Mouse (Mus musculus) neural tube, embryonic 15.5 days (tissue): Measurements from ENCODE around the gene Pgm3. TPM values are rescaled to one million over a fixed set of nuclear protein-coding genes. Genes with fewer than 3 reads are reported as not detected.

Source experiments
- ATAC-seq: fragments of 200-750 bp; cut with Nextera tagmentation; 2 replicates; pipeline ENCODE4 v1.8.0; 2017; ENCODE audit warnings: mild to moderate bottlenecking, moderate TSS enrichment, moderate library complexity; ENCODE audit not compliant: low FRiP score
- H3K27ac ChIP-seq: fragments of 300-500 bp; sonication (generic); replicated peaks from 2 replicates; pipeline ENCODE4 v1.5.1; 2015; ENCODE audit warnings: mild to moderate bottlenecking, inconsistent platforms
- H3K27me3 ChIP-seq: fragments of 300-500 bp; sonication (generic); replicated peaks from 2 replicates; pipeline ENCODE4 v1.6.1; 2015; ENCODE audit warnings: inconsistent platforms
- H3K36me3 ChIP-seq: fragments of 300-500 bp; sonication (generic); 2 replicates; pipeline ENCODE4 v1.6.1; 2015; ENCODE audit warnings: inconsistent platforms
- H3K4me1 ChIP-seq: fragments of 300-500 bp; sonication (generic); 2 replicates; pipeline ENCODE4 v1.6.1; 2015; ENCODE audit warnings: inconsistent platforms
- H3K4me2 ChIP-seq: fragments of 300-500 bp; sonication (generic); 2 replicates; pipeline ENCODE4 v1.6.1; 2015; ENCODE audit warnings: inconsistent platforms, mild to moderate bottlenecking, moderate library complexity
- H3K4me3 ChIP-seq: fragments of 300-500 bp; sonication (generic); replicated peaks from 2 replicates; pipeline ENCODE4 v1.5.1; 2015; ENCODE audit warnings: mild to moderate bottlenecking, inconsistent platforms
- H3K9ac ChIP-seq: fragments of 300-500 bp; sonication (generic); replicated peaks from 2 replicates; pipeline ENCODE4 v1.6.1; 2015; ENCODE audit warnings: mild to moderate bottlenecking, inconsistent platforms
- H3K9me3 ChIP-seq: fragments of 300-500 bp; sonication (generic); replicated peaks from 2 replicates; pipeline ENCODE4 v1.6.1; 2016; ENCODE audit warnings: inconsistent platforms
- WGBS: fragments of 180-500 bp; shearing (Covaris S2); methylation state at CpG from one replicate; pipeline ENCODE4 v1.1.7; 2015; ENCODE audit warnings: mixed read lengths; 5-methylcytosine and 5-hydroxymethylcytosine counted together
- polyA plus RNA-seq: library from polyadenylated mRNA; unstranded; fragments of >200 nt; fragmentation: Nextera tagmentation; extraction: Ambion mirVana; gene quantifications from 2 replicates; pipeline ENCODE4 v1.2.1, GENCODE M21; 2015

Pgm3 gene
- polyA plus RNA-seq, 1 experiment from 2014 or later, result 32.2 TPM

DNA sequence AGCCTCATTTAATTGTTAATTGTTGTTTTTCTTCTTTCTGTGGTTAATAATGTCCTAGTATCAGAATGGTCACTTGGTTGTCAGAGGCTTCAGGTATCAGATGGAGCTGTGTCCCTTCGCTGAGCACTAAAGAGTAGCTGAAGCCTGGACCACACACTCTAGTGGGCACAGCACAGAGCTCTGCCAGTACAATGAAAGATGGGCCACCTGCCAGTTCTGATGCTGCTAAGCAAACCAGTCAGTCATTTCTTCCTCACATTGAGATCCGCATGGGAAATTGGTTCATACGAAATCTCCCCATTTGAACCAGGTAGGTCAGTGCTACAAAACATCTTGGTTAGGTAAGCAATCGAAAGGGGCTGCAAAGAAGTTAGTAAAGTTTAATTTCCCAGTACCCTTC is 17.0 kb downstream of the Pgm3 start:
- Histone ChIP-seq H3K9me3 (no peaks in the 10 kb centered on the region), H3K4me1 (no peaks in the 10 kb centered on the region), H3K36me3 (peaks cover 76% of the 10 kb centered on the region), H3K27me3 (no peaks in the 10 kb centered on the region), H3K9ac (no peak overlapping the region), H3K4me2 (no peak overlapping the region), H3K4me3 (no peak overlapping the region), H3K27ac (no peak overlapping the region)
- no peak for ATAC-seq
- WGBS, result 93% methylated on average over 4 of the region's 4 CpGs

DNA sequence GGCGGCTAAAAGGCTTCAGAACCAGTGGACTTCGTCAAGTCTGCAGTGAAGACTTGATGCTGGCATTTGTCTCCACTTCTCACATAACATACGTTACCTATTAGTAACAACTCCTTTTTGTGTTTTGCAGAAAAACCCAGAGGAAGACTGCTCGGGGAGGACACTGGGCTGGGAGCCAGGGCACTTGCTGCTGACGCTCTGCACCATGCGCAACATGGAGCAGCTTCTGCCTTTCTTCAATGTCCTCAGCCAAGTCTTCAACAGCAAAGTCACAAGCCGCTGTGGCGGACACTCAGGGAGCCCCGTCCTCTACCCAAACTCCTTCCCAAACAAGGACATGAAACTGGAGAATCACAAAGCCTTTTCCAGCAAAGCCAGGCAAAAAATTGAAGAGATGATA is 17.8 kb downstream of the Pgm3 start:
- H3K9ac ChIP-seq, result no peak overlapping the region
- H3K27ac ChIP-seq, result no peak overlapping the region
- WGBS, result 88% methylated on average over 9 of the region's 9 CpGs
- H3K9me3 ChIP-seq, result no peaks in the 10 kb centered on the region
- H3K4me3 ChIP-seq, result no peak overlapping the region
- H3K4me2 ChIP-seq, result no peak overlapping the region
- H3K36me3 ChIP-seq, result peaks cover 74% of the 10 kb centered on the region
- no peaks in the 10 kb centered on the region for H3K4me1 ChIP-seq
- no peak for ATAC-seq
- H3K27me3 ChIP-seq, result no peaks in the 10 kb centered on the region

DNA sequence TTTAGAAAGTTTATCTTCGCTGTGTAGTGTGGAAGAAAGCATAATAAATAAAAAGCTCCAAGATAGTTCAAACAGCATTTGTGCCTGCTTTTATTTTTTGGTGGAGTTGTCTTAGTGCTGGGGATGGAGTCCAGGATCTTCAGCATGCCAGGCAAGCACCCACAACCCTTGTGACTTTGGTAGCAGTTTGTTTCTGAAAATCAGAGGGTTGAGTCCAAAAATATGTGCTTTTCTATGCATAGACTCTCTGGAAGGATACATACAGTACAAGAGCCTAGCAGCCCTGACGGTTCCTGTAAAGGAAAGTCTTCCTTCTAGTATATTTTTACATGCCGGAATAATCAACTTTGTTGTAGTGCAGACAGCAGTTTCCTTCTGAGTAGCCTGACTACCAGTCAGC is 20.9 kb downstream of the Pgm3 start:
- H3K27ac ChIP-seq, result no peak overlapping the region
- no peaks in the 10 kb centered on the region for H3K27me3 ChIP-seq
- H3K4me3 ChIP-seq, result no peak overlapping the region
- no peak overlapping the region for H3K4me2 ChIP-seq
- H3K36me3 ChIP-seq, result peaks cover 71% of the 10 kb centered on the region
- ATAC-seq, result no peak
- H3K4me1 ChIP-seq, result no peaks in the 10 kb centered on the region
- H3K9ac ChIP-seq, result no peak overlapping the region
- H3K9me3 ChIP-seq, result no peaks in the 10 kb centered on the region
- WGBS, result 94% methylated on average over 3 of the region's 3 CpGs

DNA sequence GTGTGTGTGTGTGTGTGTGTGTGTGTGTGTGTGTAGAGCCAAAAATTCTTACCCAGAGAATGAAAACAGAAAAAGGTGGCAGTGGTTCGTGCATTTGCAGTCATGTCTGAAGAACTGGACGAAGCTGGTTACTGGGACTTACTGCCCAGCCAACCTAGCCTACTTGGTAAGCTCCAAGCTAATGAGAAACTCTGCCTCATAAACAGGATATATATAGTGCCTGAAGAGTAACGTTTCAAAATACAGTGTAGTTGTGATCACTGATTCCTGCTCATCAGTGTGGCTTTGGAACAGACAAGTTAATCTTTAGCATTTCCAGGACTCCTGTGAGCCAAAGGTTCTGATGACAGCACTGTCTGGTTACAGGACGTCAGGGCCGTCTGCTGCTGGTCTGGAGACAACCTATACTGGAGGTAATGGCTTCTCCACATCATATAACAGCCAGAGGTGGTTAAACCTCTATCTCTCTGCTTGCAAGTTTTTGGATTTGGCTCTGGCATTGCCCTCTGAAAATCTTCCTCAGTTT is 21.9 kb downstream of the Pgm3 start:
- no peak overlapping the region for H3K9ac ChIP-seq
- H3K27ac ChIP-seq, result no peak overlapping the region
- ATAC-seq, result no peak
- no peaks in the 10 kb centered on the region for H3K9me3 ChIP-seq
- no peak overlapping the region for H3K4me2 ChIP-seq
- no peaks in the 10 kb centered on the region for H3K4me1 ChIP-seq
- H3K27me3 ChIP-seq, result no peaks in the 10 kb centered on the region
- no peak overlapping the region for H3K4me3 ChIP-seq
- 92% methylated on average over 5 of the region's 5 CpGs for whole genome bisulfite sequencing
- H3K36me3 ChIP-seq, result peaks cover 74% of the 10 kb centered on the region

DNA sequence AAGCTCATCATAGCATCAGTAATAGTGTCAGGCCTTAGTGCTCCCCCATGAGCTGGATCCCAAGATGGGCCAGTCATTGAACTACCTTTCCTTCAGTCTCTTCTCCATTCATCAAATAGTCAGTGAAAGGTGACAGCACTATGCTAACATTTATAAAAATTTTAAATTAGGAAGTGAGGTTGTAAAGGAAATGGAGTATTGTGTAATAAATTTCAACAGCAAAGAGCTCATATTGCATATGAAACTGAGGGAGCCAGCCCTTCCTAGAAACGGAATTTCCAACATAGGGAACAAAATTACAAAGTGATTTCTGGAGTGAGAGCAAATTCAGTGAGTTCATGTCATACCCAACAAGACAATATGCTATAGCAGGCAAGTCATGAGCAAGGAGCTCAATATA is 27.1 kb downstream of the Pgm3 start:
- WGBS, result 80% methylated on average over 1 of the region's 1 CpGs
- ATAC-seq, result no peak
- peaks cover 65% of the 10 kb centered on the region for H3K36me3 ChIP-seq
- no peak overlapping the region for H3K9ac ChIP-seq
- no peak overlapping the region for H3K4me3 ChIP-seq
- H3K4me2 ChIP-seq, result no peak overlapping the region
- H3K9me3 ChIP-seq, result no peaks in the 10 kb centered on the region
- no peaks in the 10 kb centered on the region for H3K4me1 ChIP-seq
- H3K27ac ChIP-seq, result no peak overlapping the region
- H3K27me3 ChIP-seq, result no peaks in the 10 kb centered on the region

DNA sequence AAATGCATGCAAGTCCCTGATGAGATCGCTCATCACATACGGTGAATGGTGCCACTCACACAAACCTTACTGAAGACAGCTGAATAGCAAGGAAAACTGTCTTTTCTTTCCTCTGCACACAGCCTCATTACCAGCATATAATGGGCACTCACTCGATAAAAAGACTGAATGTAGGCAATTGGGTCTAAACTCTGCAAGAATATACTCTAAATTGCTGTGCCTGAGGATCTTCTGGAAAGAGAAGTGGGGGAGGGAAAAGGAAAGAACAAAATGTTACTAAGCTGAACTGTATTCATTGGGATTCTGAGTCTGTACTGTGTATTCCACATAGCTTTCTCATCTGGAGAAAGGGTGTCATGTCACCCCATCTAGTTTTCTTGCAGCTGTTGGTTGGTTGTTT is 28.2 kb downstream of the Pgm3 start:
- WGBS, result 90% methylated on average over 3 of the region's 3 CpGs
- no peak overlapping the region for H3K4me2 ChIP-seq
- H3K36me3 ChIP-seq, result peaks cover 56% of the 10 kb centered on the region
- H3K9me3 ChIP-seq, result no peaks in the 10 kb centered on the region
- H3K9ac ChIP-seq, result no peak overlapping the region
- H3K27ac ChIP-seq, result no peak overlapping the region
- no peak for ATAC-seq
- H3K4me3 ChIP-seq, result no peak overlapping the region
- H3K4me1 ChIP-seq, result no peaks in the 10 kb centered on the region
- H3K27me3 ChIP-seq, result no peaks in the 10 kb centered on the region

DNA sequence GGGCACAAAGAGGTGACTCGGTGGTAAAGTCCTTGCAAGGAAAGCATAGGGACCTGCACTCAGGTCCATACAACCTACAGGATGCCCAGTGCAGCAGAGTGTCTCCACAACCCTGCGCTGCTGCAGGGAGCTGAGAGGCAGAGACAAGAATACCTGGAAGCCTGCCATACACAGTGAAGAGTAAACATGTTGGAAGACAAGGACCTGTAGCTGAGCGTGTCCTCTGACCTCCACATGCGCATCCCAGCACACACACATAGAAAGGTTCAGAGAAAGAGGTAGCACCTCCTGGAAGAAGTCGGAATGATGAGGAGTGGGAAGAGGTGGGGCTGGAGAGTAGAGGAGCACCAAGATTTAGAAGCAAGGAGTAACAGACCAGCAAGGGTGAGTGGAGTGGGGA is 37.6 kb downstream of the Pgm3 start:
- no peaks in the 10 kb centered on the region for H3K9me3 ChIP-seq
- no peak overlapping the region for H3K27ac ChIP-seq
- H3K36me3 ChIP-seq, result peaks cover 40% of the 10 kb centered on the region
- H3K9ac ChIP-seq, result no peak overlapping the region
- H3K4me3 ChIP-seq, result no peak overlapping the region
- ATAC-seq, result no peak
- WGBS, result 95% methylated on average over 5 of the region's 5 CpGs
- H3K27me3 ChIP-seq, result no peaks in the 10 kb centered on the region
- no peaks in the 10 kb centered on the region for H3K4me1 ChIP-seq
- no peak overlapping the region for H3K4me2 ChIP-seq

DNA sequence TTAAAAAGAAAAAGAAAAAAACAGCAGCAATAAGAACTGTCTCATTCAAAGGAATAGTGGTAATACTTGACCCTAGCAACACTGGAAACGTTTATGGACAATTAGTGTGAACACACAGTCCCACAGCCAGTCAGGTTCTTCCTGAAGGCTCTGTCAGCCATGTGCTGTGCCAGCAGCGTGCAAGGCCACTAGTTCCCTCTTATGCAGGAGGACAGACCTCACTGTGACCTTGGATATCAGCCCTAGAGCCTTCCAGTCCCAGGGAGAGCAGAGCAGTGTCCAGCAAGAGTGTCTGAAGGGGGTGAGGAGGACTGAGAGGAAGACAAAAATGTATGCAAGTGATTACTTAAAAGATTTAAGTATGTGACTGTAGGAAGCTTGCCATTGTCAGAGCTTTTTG is 46.0 kb downstream of the Pgm3 start:
- WGBS, result 57% methylated on average over 2 of the region's 2 CpGs
- no peak overlapping the region for H3K27ac ChIP-seq
- H3K4me2 ChIP-seq, result no peak overlapping the region
- H3K4me1 ChIP-seq, result no peaks in the 10 kb centered on the region
- no peak overlapping the region for H3K9ac ChIP-seq
- peaks cover 49% of the 10 kb centered on the region for H3K36me3 ChIP-seq
- no peaks in the 10 kb centered on the region for H3K27me3 ChIP-seq
- no peak for ATAC-seq
- H3K4me3 ChIP-seq, result no peak overlapping the region
- H3K9me3 ChIP-seq, result no peaks in the 10 kb centered on the region

DNA sequence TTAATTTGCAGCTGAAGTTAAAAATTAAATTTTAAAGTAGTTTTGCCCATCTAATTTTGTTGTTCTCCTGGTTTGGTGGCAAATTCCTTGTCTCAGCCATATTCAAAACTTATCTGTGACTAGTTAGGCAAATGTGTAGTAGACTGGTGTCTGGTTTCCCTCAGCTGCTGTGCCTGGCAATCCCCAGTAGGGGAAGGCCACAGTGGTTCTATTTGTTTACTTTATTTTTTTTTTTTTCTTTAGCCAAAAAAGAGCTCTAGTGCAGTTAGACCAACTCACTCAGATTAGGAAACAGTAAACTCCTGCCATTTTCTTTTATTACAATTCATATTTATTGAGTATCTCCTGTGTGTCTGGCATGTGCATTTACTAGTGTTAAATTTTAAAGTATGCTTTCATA is 49.3 kb downstream of the Pgm3 start:
- H3K36me3 ChIP-seq, result peaks cover 62% of the 10 kb centered on the region

DNA sequence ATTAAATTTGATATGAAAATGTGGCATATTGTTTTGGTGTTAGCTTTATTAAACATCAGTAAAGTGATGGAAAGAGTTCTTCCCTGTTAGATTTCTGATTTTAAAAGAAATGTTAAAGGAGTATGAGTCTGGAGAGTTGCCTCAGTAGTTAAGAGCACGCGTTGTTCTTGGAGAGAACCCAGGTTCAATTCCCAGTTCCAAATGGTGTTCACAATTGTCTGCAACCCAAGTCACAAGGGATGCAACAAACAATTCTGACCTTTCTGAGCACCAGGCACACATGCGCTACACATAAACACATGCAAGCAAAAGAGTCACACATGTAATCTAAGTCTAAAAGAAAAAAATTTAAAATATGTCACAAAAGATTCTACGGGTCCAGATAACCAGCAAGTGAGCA is 56.8 kb downstream of the Pgm3 start:
- no peaks in the 10 kb centered on the region for H3K27me3 ChIP-seq
- 96% methylated on average over 4 of the region's 4 CpGs for WGBS
- peaks cover 68% of the 10 kb centered on the region for H3K36me3 ChIP-seq
- H3K9ac ChIP-seq, result no peak overlapping the region
- no peak for ATAC-seq
- H3K4me1 ChIP-seq, result no peaks in the 10 kb centered on the region
- no peak overlapping the region for H3K4me2 ChIP-seq
- no peaks in the 10 kb centered on the region for H3K9me3 ChIP-seq
- no peak overlapping the region for H3K27ac ChIP-seq
- no peak overlapping the region for H3K4me3 ChIP-seq

More for the DNA sequence above, 49.3 kb downstream of the Pgm3 start:
- Histone ChIP-seq H3K4me3 (no peak overlapping the region), H3K9me3 (no peaks in the 10 kb centered on the region), H3K27ac (no peak overlapping the region), H3K9ac (no peak overlapping the region), H3K4me2 (no peak overlapping the region), H3K27me3 (no peaks in the 10 kb centered on the region), H3K4me1 (no peaks in the 10 kb centered on the region)
- no peak for ATAC-seq

DNA sequence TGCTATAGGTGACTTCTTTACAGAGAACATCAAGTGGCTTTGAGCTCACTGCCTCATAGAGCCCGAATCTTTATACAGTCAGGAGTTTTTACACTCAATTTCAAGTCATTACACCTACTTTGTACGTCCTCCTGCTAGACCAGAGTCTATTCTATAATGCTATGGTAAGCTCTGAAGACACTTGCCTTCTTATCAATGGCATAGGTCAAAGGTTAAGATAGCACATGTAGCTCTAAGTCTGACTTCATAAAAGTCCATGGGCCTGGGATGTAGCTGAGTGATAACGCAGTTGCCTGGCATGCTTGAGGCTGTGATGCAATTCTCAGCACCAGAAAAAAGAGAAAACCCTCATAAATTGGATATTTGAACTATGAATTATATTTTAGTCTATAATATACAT is 57.3 kb downstream of the Pgm3 start:
- WGBS, result 85% methylated on average over 3 of the region's 3 CpGs
- ATAC-seq, result no peak
- no peak overlapping the region for H3K4me3 ChIP-seq
- H3K9me3 ChIP-seq, result no peaks in the 10 kb centered on the region
- H3K4me2 ChIP-seq, result no peak overlapping the region
- H3K9ac ChIP-seq, result no peak overlapping the region
- no peak overlapping the region for H3K27ac ChIP-seq
- no peaks in the 10 kb centered on the region for H3K27me3 ChIP-seq
- peaks cover 67% of the 10 kb centered on the region for H3K36me3 ChIP-seq
- no peaks in the 10 kb centered on the region for H3K4me1 ChIP-seq

DNA sequence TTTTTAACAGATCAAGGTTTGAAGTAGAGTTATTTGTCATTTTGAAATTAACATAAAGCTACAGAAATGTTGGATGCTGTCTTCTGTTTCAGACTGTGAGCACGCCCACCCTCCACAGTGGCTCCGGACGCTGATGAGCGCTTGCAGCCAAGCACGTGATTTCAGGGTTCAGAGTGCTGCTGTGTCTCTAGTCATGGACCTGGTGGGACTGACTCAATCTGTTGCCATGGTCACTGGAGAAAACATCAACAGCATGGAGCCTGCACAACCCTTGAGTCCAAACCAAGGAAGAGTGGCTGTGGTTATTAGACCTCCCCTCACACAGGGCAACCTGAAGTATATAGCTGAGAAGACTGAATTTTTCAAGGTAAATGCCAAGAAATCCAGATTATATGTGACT is 57.9 kb downstream of the Pgm3 start:
- no peak overlapping the region for H3K4me3 ChIP-seq
- H3K9me3 ChIP-seq, result no peaks in the 10 kb centered on the region
- H3K27ac ChIP-seq, result no peak overlapping the region
- no peak for ATAC-seq
- H3K4me2 ChIP-seq, result no peak overlapping the region
- 80% methylated on average over 5 of the region's 5 CpGs for WGBS
- H3K27me3 ChIP-seq, result no peaks in the 10 kb centered on the region
- no peaks in the 10 kb centered on the region for H3K4me1 ChIP-seq
- no peak overlapping the region for H3K9ac ChIP-seq
- peaks cover 62% of the 10 kb centered on the region for H3K36me3 ChIP-seq

DNA sequence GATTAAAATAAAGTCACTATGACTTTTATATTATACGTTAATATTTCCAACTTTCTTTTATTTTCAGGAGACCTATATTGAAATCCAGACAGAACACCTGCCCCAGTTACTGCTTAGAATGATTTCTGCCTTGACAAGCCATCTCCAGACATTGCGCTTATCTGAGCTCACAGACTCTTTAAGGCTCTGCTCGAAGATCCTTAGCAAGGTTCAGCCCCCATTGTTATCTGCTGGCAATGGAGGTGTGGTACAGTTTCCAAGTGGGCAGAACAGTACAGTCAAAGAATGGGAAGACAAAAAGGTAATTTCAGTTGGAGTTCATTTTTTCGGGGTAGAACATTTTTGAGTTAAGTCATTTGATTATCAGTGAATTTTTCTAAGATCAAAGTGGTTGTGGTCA is 64.2 kb downstream of the Pgm3 start:
- Histone ChIP-seq H3K4me1 (no peaks in the 10 kb centered on the region), H3K27me3 (no peaks in the 10 kb centered on the region), H3K4me3 (no peak overlapping the region), H3K4me2 (no peak overlapping the region), H3K27ac (no peak overlapping the region), H3K9me3 (no peaks in the 10 kb centered on the region), H3K9ac (no peak overlapping the region), H3K36me3 (peaks cover 41% of the 10 kb centered on the region)
- ATAC-seq, result no peak
- 92% methylated on average over 4 of the region's 4 CpGs for WGBS
